Mouse (Mus musculus): ENCODE results near the gene Dmxl2.

DNA sequence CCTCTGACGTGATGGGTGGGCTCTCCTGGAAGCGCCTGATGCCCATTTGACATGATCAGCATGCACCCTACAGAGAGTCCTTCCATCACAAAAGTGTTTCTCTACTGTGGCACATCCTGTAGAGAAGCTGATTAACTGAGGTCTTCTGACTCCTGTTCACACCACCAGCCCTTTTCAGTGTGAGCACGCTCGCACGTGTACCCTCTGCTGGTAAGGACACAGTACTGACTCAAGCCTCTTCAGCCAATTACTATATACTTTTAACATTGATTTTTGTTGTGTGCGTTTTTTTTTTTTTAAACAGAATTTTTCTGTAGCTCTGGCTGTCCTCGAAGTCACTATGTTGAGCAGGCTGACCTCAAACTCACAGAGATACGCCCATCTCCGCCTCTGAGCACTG lies 185.1 kb downstream of the Dmxl2 start:
- TF ChIP-seq CTCF (IDR thresholded peaks at IDR 0.05; ENCODE audit: low read depth) (no peak; the same call in 1 of the 2 replicates), EP300 (IDR thresholded peaks at IDR 0.05; ENCODE audit: low read depth) (no peak)

All from heart, postnatal 0 days (tissue).